Mouse (Mus musculus): Measurements from ENCODE around the gene Smad6.

The Smad6 gene

GRCm38 (mm10) chr9:63959129-63959932 lies 62.5 kb downstream of the Smad6 start:
- no peak for DNase-seq

GRCm38 (mm10) chr9:63958337-63959030 lies 63.4 kb downstream of the Smad6 start:
- DNase-seq: no peak

GRCm38 (mm10) chr9:63957647-63958185 lies 64.1 kb downstream of the Smad6 start:
- no peak for DNase-seq

- peak; percentile 53 for DNase-seq
Measured at GRCm38 (mm10) chr9:63956052-63956451, 65.8 kb downstream of the Smad6 start.

DNA sequence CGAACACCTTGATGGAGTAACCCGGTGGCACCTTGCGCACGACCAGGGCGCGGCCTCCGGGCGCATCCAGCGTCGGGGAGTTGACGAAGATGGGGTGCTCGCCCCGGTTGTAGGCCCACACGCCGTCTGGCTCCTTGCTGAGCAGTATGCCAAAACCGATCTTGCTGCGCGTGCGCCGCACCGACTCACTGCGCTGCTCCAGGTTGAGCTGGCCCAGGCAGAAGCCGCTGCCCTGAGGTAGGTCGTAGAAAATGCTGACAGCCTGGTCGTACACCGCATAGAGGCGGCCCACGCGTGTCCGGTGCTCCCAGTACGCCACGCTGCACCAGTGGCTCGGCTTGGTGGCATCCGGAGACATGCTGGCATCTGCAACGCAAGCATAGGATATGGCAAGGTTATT lies 68.2 kb downstream of the Smad6 start:
- DNase-seq: peak; percentile 43

- no peak for DNase-seq
Measured at GRCm38 (mm10) chr9:63952591-63952990, 69.3 kb downstream of the Smad6 start.

GRCm38 (mm10) chr9:63950357-63950756 lies 71.5 kb downstream of the Smad6 start:
- DNase-seq: no peak

- DNase-seq: no peak
Measured at GRCm38 (mm10) chr9:63949393-63949792, 72.5 kb downstream of the Smad6 start.

DNA sequence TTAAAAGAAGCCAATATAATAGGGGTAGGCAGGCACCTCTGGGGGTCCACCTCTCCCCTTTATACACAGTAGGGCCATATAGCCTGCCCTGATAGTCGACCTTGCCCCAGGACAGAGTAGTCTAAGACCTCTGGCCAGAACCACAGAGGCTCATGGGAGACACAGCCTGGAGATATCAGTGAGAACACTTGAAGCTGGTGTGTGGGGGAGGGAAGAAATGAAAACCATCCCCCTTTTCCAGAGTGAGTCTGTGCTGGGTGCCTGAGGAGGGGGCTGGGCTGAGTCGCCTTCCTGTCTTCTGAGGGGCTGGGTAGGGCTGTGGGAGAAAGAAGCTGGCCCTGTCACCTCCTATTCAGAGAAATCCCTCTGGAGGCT lies 79.3 kb downstream of the Smad6 start:
- DNase-seq: no peak

- no peak for DNase-seq
Measured at GRCm38 (mm10) chr9:63941747-63942607, 79.9 kb downstream of the Smad6 start.

- DNase-seq: no peak
Measured at GRCm38 (mm10) chr9:63936256-63936655, 85.6 kb downstream of the Smad6 start.

DNA sequence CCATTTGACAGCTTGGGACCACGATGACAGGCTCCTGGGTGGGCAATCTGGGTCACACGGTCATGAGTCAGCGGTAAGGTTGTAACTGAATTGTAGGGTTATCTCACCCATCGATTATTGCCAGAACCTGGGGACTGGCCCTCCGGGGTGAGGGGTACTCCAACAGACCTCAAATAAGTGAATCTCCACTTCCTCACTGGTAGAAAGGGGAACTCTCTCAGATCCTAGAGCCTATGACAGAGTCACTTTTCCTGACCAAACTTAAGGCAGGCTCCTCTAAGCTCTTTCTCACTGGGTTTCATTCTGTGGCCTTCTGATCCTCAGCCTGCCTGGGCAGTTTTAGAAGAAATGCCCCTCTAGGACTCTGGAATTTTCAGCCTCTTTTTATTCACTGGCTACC lies 88.8 kb downstream of the Smad6 start:
- DNase-seq: no peak

DNA sequence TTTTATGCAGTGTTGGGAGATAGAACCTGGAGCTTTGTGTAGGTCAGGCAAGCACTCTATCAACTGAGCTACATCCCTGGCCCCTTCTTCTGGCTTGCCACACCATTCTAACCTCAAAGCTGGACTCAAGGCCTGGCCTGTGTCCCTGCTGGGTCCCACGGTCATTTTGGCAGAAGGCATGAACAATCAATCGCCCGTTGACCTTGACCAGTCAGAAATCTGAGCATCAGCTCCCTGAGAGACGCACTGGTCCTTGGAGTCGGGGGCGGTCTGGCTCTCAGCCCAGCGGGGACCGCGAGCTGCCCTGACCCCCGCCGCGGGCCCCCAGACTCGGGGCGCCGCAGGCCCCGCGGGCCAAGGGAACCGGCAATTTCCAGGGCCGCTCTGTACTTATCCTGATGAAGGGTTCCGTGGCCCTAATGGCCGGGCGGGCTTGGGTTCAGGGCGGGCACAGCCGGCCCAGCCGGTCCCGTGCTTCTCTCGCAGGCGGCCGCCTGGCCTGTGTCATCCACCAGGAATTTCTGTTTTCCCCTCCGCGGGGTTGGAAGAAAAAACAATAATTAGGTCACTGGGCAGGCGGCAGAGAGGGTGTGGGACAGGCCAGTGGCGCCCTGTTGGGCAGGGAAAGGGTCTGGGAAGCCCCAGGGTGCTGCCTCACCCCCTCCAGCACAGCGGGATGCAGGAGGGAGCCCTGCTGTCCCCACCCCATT lies 94.4 kb downstream of the Smad6 start:
- no peak for DNase-seq

- DNase-seq: no peak
Measured at GRCm38 (mm10) chr9:63926377-63926776, 95.5 kb downstream of the Smad6 start.

DNA sequence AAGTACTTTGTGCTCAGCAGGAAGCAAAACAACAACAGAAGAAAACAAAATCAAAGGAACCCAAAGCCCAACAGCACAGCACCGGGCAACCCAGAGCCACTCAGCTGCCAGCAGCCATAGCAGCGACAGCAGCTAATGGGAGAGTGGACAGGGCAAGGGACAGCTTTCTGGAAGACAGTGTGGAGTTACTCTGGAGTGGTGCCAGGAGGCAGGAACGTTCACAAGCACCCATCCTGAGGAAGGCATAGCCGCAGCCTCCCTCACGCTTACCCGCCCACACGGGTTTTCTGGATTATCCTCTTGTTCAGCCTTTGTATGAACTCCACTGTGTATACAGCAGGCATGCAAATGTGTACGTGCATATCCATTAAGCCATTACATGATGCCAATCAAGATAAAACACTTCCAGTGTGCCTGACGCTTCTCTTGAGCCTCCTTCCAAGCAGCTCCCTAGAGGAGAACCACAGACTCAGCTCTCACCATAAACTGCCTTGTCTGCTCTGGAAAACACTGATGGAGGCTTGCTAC lies 98.6 kb downstream of the Smad6 start:
- no peak for DNase-seq

DNA sequence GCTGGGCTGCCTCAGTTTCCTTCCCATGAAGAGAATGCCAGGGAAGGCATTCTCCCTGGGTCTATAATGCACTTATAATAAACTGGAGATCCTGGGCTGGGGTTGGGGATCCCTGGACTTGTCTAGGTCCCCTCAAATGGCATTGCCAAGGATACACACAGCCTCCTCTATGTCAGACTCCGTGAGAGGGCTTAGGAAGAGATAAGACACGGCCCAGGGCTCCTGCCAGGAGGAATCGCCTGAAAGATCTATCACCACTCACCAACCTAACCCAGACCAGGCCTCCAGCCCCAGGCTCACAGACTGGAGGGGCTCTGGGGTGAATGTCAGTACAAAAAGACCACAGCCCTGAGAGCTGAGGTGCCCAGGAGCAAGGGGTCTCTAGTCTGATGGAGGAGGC lies 102.2 kb downstream of the Smad6 start:
- no peak for DNase-seq

GRCm38 (mm10) chr9:63919001-63919555 lies 102.8 kb downstream of the Smad6 start:
- DNase-seq: peak; percentile 31

DNA sequence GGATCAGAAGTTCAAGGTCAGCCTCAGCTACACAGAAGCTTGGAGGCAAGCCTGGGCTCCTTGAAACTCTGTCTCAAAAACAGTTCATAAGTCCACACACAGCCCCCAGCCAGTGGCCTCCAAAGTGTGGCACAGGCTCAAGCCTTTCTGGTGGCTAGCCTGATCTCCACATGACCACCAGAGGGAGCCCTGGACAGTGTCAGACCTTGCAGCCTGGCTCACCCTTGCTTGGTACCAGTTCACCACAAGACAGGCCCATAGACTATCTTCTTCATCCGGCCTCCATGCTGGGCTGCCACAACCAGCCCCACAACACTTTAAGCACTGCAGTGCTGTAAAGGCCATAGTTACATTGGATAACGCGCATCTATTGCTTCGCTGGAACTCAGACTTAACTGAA lies 103.6 kb downstream of the Smad6 start:
- DNase-seq: peak; percentile 56

- DNase-seq: no peak
Measured at GRCm38 (mm10) chr9:63916441-63916840, 105.4 kb downstream of the Smad6 start.

DNA sequence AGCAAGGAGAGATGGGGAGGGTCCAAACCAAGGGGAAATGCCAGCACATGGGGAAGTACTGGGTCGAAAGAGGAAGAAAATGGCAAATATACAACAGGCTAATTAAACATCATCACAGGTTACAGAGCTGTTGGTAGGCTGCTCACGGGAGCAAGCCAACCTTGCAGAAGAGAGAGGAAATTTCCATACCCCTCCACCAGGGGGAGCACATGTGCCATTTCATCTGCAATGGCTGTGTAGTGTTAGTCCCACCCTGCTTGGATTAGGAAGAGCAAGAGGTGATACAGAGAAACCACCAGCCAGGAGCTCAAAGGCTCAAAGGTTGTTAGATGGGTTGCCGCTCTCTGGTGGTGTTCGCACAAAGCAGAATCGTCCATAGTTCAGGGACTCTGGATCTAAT lies 105.9 kb downstream of the Smad6 start:
- DNase-seq: peak; percentile 41

GRCm38 (mm10) chr9:63914944-63915343 lies 106.9 kb downstream of the Smad6 start:
- DNase-seq: no peak

GRCm38 (mm10) chr9:63912051-63912450 lies 109.8 kb downstream of the Smad6 start:
- DNase-seq: no peak
